Comparison of ENCODE assay signal across 8 mouse cellular contexts in genomic region chr5:112276907-112277348, GRCm38 (mm10). TPM values are rescaled to one million over a fixed set of nuclear protein-coding genes. Genes with fewer than 3 reads are reported as not detected.
DNase-seq lines count a peak whose midpoint lies in the region; ATAC-seq lines count a peak whose summit lies in the region.

No protein-coding gene starts in this region.

- no peak for DNase-seq in neural tube, embryonic 11.5 days (ENCODE audit: low spot score)
- DNase-seq in neural tube, embryonic 10.5 days (ENCODE audit: extremely low spot score, low spot score): no peak
- DNase-seq in urinary bladder, postnatal 25 days (ENCODE audit: low spot score): no peak
- no peak for DNase-seq in T-cell, adult 2 months (ENCODE audit: low spot score)
- no peak for DNase-seq in cerebellum, postnatal 14 days

- H3K36me3 ChIP-seq in neural tube, embryonic 11.5 days (ENCODE audit: control insufficient read depth, insufficient read depth, low read length): no peaks in the 10 kb centered on the region
- no peaks in the 10 kb centered on the region for H3K36me3 ChIP-seq in limb, embryonic 12.5 days
- no peaks in the 10 kb centered on the region for H3K36me3 ChIP-seq in stomach, embryonic 14.5 days (ENCODE audit: control insufficient read depth, insufficient read depth, low read length)

- H3K27me3 ChIP-seq in neural tube, embryonic 11.5 days (ENCODE audit: control insufficient read depth, insufficient read depth, low read length): no peaks in the 10 kb centered on the region
- H3K27me3 ChIP-seq in limb, embryonic 12.5 days: no peaks in the 10 kb centered on the region
- no peaks in the 10 kb centered on the region for H3K27me3 ChIP-seq in stomach, embryonic 14.5 days (ENCODE audit: control insufficient read depth, insufficient read depth, low read length)

- peak overlapping the region; percentile 80 for H3K9ac ChIP-seq in neural tube, embryonic 11.5 days (ENCODE audit: low read length)
- peak overlapping the region; percentile 74 for H3K9ac ChIP-seq in limb, embryonic 12.5 days (replicated peaks)
- H3K9ac ChIP-seq in stomach, embryonic 14.5 days (replicated peaks; ENCODE audit: low read depth, low read length): peak overlapping the region; percentile 73

- H3K9me3 ChIP-seq in neural tube, embryonic 11.5 days (ENCODE audit: control insufficient read depth, low read length): no peaks in the 10 kb centered on the region
- no peaks in the 10 kb centered on the region for H3K9me3 ChIP-seq in limb, embryonic 12.5 days
- H3K9me3 ChIP-seq in stomach, embryonic 14.5 days (ENCODE audit: control insufficient read depth, low read depth, low read length): no peaks in the 10 kb centered on the region

- WGBS in neural tube, embryonic 11.5 days: under 1% methylated on average over 23 of the region's 24 CpGs
- under 1% methylated on average over 24 of the region's 24 CpGs for WGBS in limb, embryonic 12.5 days
- 1% methylated on average over 24 of the region's 24 CpGs for WGBS in stomach, embryonic 14.5 days

- no peak overlapping the region for H3K27ac ChIP-seq in neural tube, embryonic 11.5 days (ENCODE audit: low read depth, low read length)
- peak overlapping the region; percentile 75 for H3K27ac ChIP-seq in limb, embryonic 12.5 days
- peak overlapping the region; percentile 33; the same call in 1 of the 2 replicates for H3K27ac ChIP-seq in stomach, embryonic 14.5 days (ENCODE audit: low read length)

- peak overlapping the region; percentile 73 for H3K4me3 ChIP-seq in neural tube, embryonic 11.5 days (ENCODE audit: low read depth, low read length)
- peak overlapping the region; percentile 70 for H3K4me3 ChIP-seq in limb, embryonic 12.5 days (replicated peaks)
- H3K4me3 ChIP-seq in stomach, embryonic 14.5 days (ENCODE audit: low read depth, low read length): peak overlapping the region; percentile 76

- peak; percentile 56; the same call in 1 of the 2 replicates for ATAC-seq in neural tube, embryonic 11.5 days (ENCODE audit: insufficient read depth, low FRiP score, low TSS enrichment)
- ATAC-seq in erythroblast, adult 5-6 weeks (replicated peaks; ENCODE audit: low FRiP score, poor library complexity, severe bottlenecking): peak; percentile 4; the same call in 1 of the 2 replicates
- ATAC-seq in limb, embryonic 12.5 days (ENCODE audit: insufficient number of reproducible peaks, insufficient read depth, low FRiP score, low TSS enrichment, low read depth): peak; percentile 33
- peak; percentile 7; the same call in 1 of the 2 replicates for ATAC-seq in stomach, embryonic 14.5 days (ENCODE audit: insufficient number of reproducible peaks, insufficient read depth, low FRiP score, low read depth)

- peak overlapping the region; percentile 92 for H3K4me2 ChIP-seq in neural tube, embryonic 11.5 days (ENCODE audit: low read depth)
- H3K4me2 ChIP-seq in limb, embryonic 12.5 days: peak overlapping the region; percentile 69
- peak overlapping the region; percentile 83 for H3K4me2 ChIP-seq in stomach, embryonic 14.5 days (replicated peaks; ENCODE audit: low read depth, low read length)

- no peaks in the 10 kb centered on the region for H3K4me1 ChIP-seq in neural tube, embryonic 11.5 days (ENCODE audit: control insufficient read depth, insufficient read depth, low read length)
- H3K4me1 ChIP-seq in limb, embryonic 12.5 days (replicated peaks): peaks cover 45% of the 10 kb centered on the region
- peaks cover 9% of the 10 kb centered on the region; the same call in 1 of the 2 replicates for H3K4me1 ChIP-seq in stomach, embryonic 14.5 days (ENCODE audit: control insufficient read depth, insufficient read depth, low read length)

RNA-seq across cellular contexts. Expression of gene Tpst2, which starts 0.4 kb away (rescaled TPM):
- 28.6 and 30.0 TPM in 2 replicates for polyA plus RNA-seq in neural tube, embryonic 11.5 days (2014; fragmentation: Nextera tagmentation; extraction: Ambion mirVana)
- total RNA-seq in erythroblast, adult 5-6 weeks (2015; ENCODE audit: low replicate concordance): 11.7 and 14.0 TPM in 2 replicates
- 5.0 and 6.4 TPM in 2 replicates for total RNA-seq in erythroblast, adult 5-6 weeks (2017; ENCODE audit: low replicate concordance)
- polyA plus RNA-seq in limb, embryonic 12.5 days (2016; fragmentation: Nextera tagmentation; extraction: Ambion mirVana): 34.3 and 35.9 TPM in 2 replicates
- polyA plus RNA-seq in stomach, embryonic 14.5 days (2014; fragmentation: Nextera tagmentation; extraction: Ambion mirVana): 35.3 and 38.4 TPM in 2 replicates

RNA-seq across cellular contexts. Expression of gene Crybb1, which starts 21.3 kb away (rescaled TPM):
- 0.53 and 0.90 TPM in 2 replicates for polyA plus RNA-seq in neural tube, embryonic 11.5 days (2014; fragmentation: Nextera tagmentation; extraction: Ambion mirVana)
- total RNA-seq in erythroblast, adult 5-6 weeks (2015; ENCODE audit: low replicate concordance): not detected in 2 replicates
- total RNA-seq in erythroblast, adult 5-6 weeks (2017; ENCODE audit: low replicate concordance): not detected in 2 replicates
- polyA plus RNA-seq in limb, embryonic 12.5 days (2016; fragmentation: Nextera tagmentation; extraction: Ambion mirVana): 0.28 and 0.67 TPM in 2 replicates
- polyA plus RNA-seq in stomach, embryonic 14.5 days (2014; fragmentation: Nextera tagmentation; extraction: Ambion mirVana): 2.2 and 3.1 TPM in 2 replicates

RNA-seq across cellular contexts. Expression of gene Cryba4, which starts 24.6 kb away (rescaled TPM):
- 0.53 and 1.3 TPM in 2 replicates for polyA plus RNA-seq in neural tube, embryonic 11.5 days (2014; fragmentation: Nextera tagmentation; extraction: Ambion mirVana)
- total RNA-seq in erythroblast, adult 5-6 weeks (2015; ENCODE audit: low replicate concordance): 3.3 TPM in 1 of 2 replicates, not detected in the other
- not detected in 2 replicates for total RNA-seq in erythroblast, adult 5-6 weeks (2017; ENCODE audit: low replicate concordance)
- 0.59 and 0.64 TPM in 2 replicates for polyA plus RNA-seq in limb, embryonic 12.5 days (2016; fragmentation: Nextera tagmentation; extraction: Ambion mirVana)
- polyA plus RNA-seq in stomach, embryonic 14.5 days (2014; fragmentation: Nextera tagmentation; extraction: Ambion mirVana): 2.6 and 2.7 TPM in 2 replicates

RNA-seq across cellular contexts. Expression of gene Tfip11, which starts 49.2 kb away (rescaled TPM):
- polyA plus RNA-seq in neural tube, embryonic 11.5 days (2014; fragmentation: Nextera tagmentation; extraction: Ambion mirVana): 30.6 and 32.9 TPM in 2 replicates
- 3.5 and 4.6 TPM in 2 replicates for total RNA-seq in erythroblast, adult 5-6 weeks (2015; ENCODE audit: low replicate concordance)
- 3.9 and 11.2 TPM in 2 replicates for total RNA-seq in erythroblast, adult 5-6 weeks (2017; ENCODE audit: low replicate concordance)
- polyA plus RNA-seq in limb, embryonic 12.5 days (2016; fragmentation: Nextera tagmentation; extraction: Ambion mirVana): 38.2 and 41.5 TPM in 2 replicates
- 16.6 and 21.5 TPM in 2 replicates for polyA plus RNA-seq in stomach, embryonic 14.5 days (2014; fragmentation: Nextera tagmentation; extraction: Ambion mirVana)

Comparison
In these comparisons a context has a peak if more than half of its experiments do, and no peak if none do; other contexts are left out.
1. ATAC-seq: peak in every context shown above with its lines; median percentile 56 in neural tube, embryonic 11.5 days; 33 in limb, embryonic 12.5 days; 7 in stomach, embryonic 14.5 days; 4 in erythroblast, adult 5-6 weeks.